Mouse (Mus musculus) MEL (cell line): Measurements from ENCODE around the gene Arr3. TPM values are rescaled to one million over a fixed set of nuclear protein-coding genes. Genes with fewer than 3 reads are reported as not detected.

ENCODE experiments used
- DNase-seq: peaks from one replicate; pipeline ENCODE4 v3.0.0; 2011; ENCODE audit warnings: low read depth, low spot score
- H3K27ac ChIP-seq: 2 replicates; pipeline ENCODE4 v1.5.1; 2012; ENCODE audit warnings: low read depth, mild to moderate bottlenecking, control low read depth, low read length, moderate library complexity; ENCODE audit not compliant: control insufficient read depth
- H3K27me3 ChIP-seq, 2 experiments: fragments of 150-350 bp in 1 of 2; sonication (generic) in 1 of 2; 2 replicates each; pipeline ENCODE4 v1.6.1; 2012; ENCODE audit warnings: low read length in 2 of 2, mild to moderate bottlenecking in 2 of 2, improper control_type of control experiment in 1 of 2, moderate library complexity in 1 of 2; ENCODE audit not compliant: insufficient read depth in 2 of 2, control insufficient read depth in 1 of 2
- H3K36me3 ChIP-seq, 2 experiments: 2 replicates each; pipeline ENCODE4 v1.6.1; 2012 to 2014; ENCODE audit warnings: low read length in 2 of 2, improper control_type of control experiment in 1 of 2, inconsistent platforms in 1 of 2, mild to moderate bottlenecking in 1 of 2; ENCODE audit not compliant: insufficient read depth in 2 of 2, control insufficient read depth in 1 of 2
- H3K4me1 ChIP-seq, 2 experiments: fragments of 150-350 bp in 1 of 2; sonication (generic) in 1 of 2; 2 replicates each; pipeline ENCODE4 v1.6.1; 2012; ENCODE audit warnings: low read length in 2 of 2, improper control_type of control experiment in 1 of 2, mild to moderate bottlenecking in 1 of 2; ENCODE audit not compliant: insufficient read depth in 2 of 2, control insufficient read depth in 1 of 2
- H3K4me3 ChIP-seq, 2 experiments: fragments of 150-350 bp in 1 of 2; sonication (generic) in 1 of 2; 2 replicates each; pipeline ENCODE4 v1.5.1; 2012; ENCODE audit warnings: low read depth in 2 of 2, low read length in 2 of 2, mild to moderate bottlenecking in 2 of 2, moderate library complexity in 2 of 2, control low read depth in 1 of 2, improper control_type of control experiment in 1 of 2; ENCODE audit not compliant: control insufficient read depth in 1 of 2, insufficient read depth in 1 of 2
- H3K79me2 ChIP-seq: 2 replicates; pipeline ENCODE4 v1.6.1; 2012; ENCODE audit warnings: mild to moderate bottlenecking, low read length, moderate library complexity; ENCODE audit not compliant: control insufficient read depth, poor library complexity, insufficient read depth
- H3K9ac ChIP-seq: 2 replicates; pipeline ENCODE4 v1.6.1; 2012; ENCODE audit warnings: low read depth, mild to moderate bottlenecking, control low read depth, low read length, moderate library complexity; ENCODE audit not compliant: control insufficient read depth, poor library complexity, severe bottlenecking
- H3K9me3 ChIP-seq: fragments of 150-350 bp; sonication (generic); replicated peaks from 2 replicates; pipeline ENCODE4 v1.6.1; 2012; ENCODE audit warnings: mild to moderate bottlenecking, low read length, improper control_type of control experiment, moderate library complexity; ENCODE audit not compliant: insufficient read depth
- CHD2 ChIP-seq: IDR thresholded peaks from 2 replicates; pipeline ENCODE4 v1.6.1; 2011; ENCODE audit warnings: low read length, improper control_type of control experiment
- CTCF ChIP-seq, 3 experiments: IDR thresholded peaks in 2 of 3; conservative IDR thresholded peaks in 1 of 3; 2 replicates each; pipeline ENCODE4 v1.5.1; 2011 to 2012; ENCODE audit warnings: low read length in 3 of 3, low read depth in 2 of 3, mild to moderate bottlenecking in 2 of 3, improper control_type of control experiment in 1 of 3, inconsistent platforms in 1 of 3, mixed read lengths in 1 of 3, moderate library complexity in 1 of 3; ENCODE audit not compliant: control insufficient read depth in 1 of 3, insufficient read depth in 1 of 3, poor library complexity in 1 of 3, severe bottlenecking in 1 of 3
- EP300 ChIP-seq, 2 experiments: IDR thresholded peaks; 2 replicates each; pipeline ENCODE4 v1.6.1; 2011; ENCODE audit warnings: improper control_type of control experiment in 2 of 2, low read length in 2 of 2, low read depth in 1 of 2, mild to moderate bottlenecking in 1 of 2
- GABPA ChIP-seq: IDR thresholded peaks from 2 replicates; pipeline ENCODE4 v1.6.1; 2012; ENCODE audit warnings: low read depth, mild to moderate bottlenecking, inconsistent platforms, low read length, improper control_type of control experiment, moderate library complexity
- GATA1 ChIP-seq: IDR thresholded peaks from 2 replicates; pipeline ENCODE4 v1.6.1; 2011; ENCODE audit warnings: low read depth, low read length, improper control_type of control experiment
- MAFK ChIP-seq: IDR thresholded peaks from 2 replicates; pipeline ENCODE4 v1.6.1; 2011; ENCODE audit warnings: low read depth, mild to moderate bottlenecking, low read length, improper control_type of control experiment, borderline replicate concordance
- MAX ChIP-seq: IDR thresholded peaks from 2 replicates; pipeline ENCODE4 v1.6.1; 2011; ENCODE audit warnings: low read length, improper control_type of control experiment
- MEF2A ChIP-seq: IDR thresholded peaks from 2 replicates; pipeline ENCODE4 v1.6.1; 2014; ENCODE audit warnings: low read depth, mild to moderate bottlenecking, inconsistent platforms, low read length, improper control_type of control experiment; ENCODE audit not compliant: poor library complexity, insufficient replicate concordance, severe bottlenecking; ENCODE audit errors: extremely low read depth
- MXI1 ChIP-seq: IDR thresholded peaks from 2 replicates; pipeline ENCODE4 v1.6.1; 2011; ENCODE audit warnings: mild to moderate bottlenecking, low read depth, low read length, improper control_type of control experiment
- MYB ChIP-seq: IDR thresholded peaks from 2 replicates; pipeline ENCODE4 v1.6.1; 2011; ENCODE audit warnings: mild to moderate bottlenecking, low read depth, low read length, improper control_type of control experiment
- MYC ChIP-seq: IDR thresholded peaks from 2 replicates; pipeline ENCODE4 v1.6.1; 2011; ENCODE audit warnings: low read depth, mild to moderate bottlenecking, low read length, improper control_type of control experiment, moderate library complexity
- NELFE ChIP-seq: IDR thresholded peaks from 2 replicates; pipeline ENCODE4 v1.6.1; 2011; ENCODE audit warnings: low read depth, low read length, improper control_type of control experiment
- NRF1 ChIP-seq: IDR thresholded peaks from 2 replicates; pipeline ENCODE4 v1.6.1; 2014; ENCODE audit warnings: low read depth, mild to moderate bottlenecking, inconsistent platforms, low read length, improper control_type of control experiment, moderate library complexity; ENCODE audit not compliant: poor library complexity, insufficient read depth, severe bottlenecking
- POLR2A ChIP-seq, 2 experiments: IDR thresholded peaks; 2 replicates each; pipeline ENCODE4 v1.6.1; 2011 to 2012; ENCODE audit warnings: low read length in 2 of 2, mild to moderate bottlenecking in 2 of 2, control low read depth in 1 of 2, improper control_type of control experiment in 1 of 2, low read depth in 1 of 2, moderate library complexity in 1 of 2; ENCODE audit not compliant: control insufficient read depth in 1 of 2, insufficient read depth in 1 of 2, poor library complexity in 1 of 2
- POLR2AphosphoS2 ChIP-seq: IDR thresholded peaks from 2 replicates; pipeline ENCODE4 v1.6.1; 2011; ENCODE audit warnings: low read length, improper control_type of control experiment
- POLR2AphosphoS5 ChIP-seq: IDR thresholded peaks from 2 replicates; pipeline ENCODE4 v1.6.1; 2012; ENCODE audit warnings: low read depth, borderline replicate concordance, mild to moderate bottlenecking, inconsistent platforms, low read length, moderate library complexity, mixed read lengths
- RCOR1 ChIP-seq: IDR thresholded peaks from 2 replicates; pipeline ENCODE4 v1.6.1; 2012; ENCODE audit warnings: low read depth, mild to moderate bottlenecking, inconsistent platforms, low read length, improper control_type of control experiment
- SMC3 ChIP-seq: IDR thresholded peaks from 2 replicates; pipeline ENCODE4 v1.6.1; 2011; ENCODE audit warnings: low read depth, low read length, improper control_type of control experiment
- TAL1 ChIP-seq: IDR thresholded peaks from 2 replicates; pipeline ENCODE4 v1.6.1; 2012; ENCODE audit warnings: mild to moderate bottlenecking, inconsistent platforms, low read length, moderate library complexity, mixed read lengths
- TCF12 ChIP-seq: IDR thresholded peaks from 2 replicates; pipeline ENCODE4 v1.6.1; 2014; ENCODE audit warnings: low read depth, mild to moderate bottlenecking, inconsistent platforms, low read length, improper control_type of control experiment, moderate library complexity
- UBTF ChIP-seq: IDR thresholded peaks from 2 replicates; pipeline ENCODE4 v1.6.1; 2012; ENCODE audit warnings: low read depth, mild to moderate bottlenecking, inconsistent platforms, low read length, improper control_type of control experiment, moderate library complexity, borderline replicate concordance; ENCODE audit not compliant: insufficient read depth
- USF1 ChIP-seq: IDR thresholded peaks from 2 replicates; pipeline ENCODE4 v1.6.1; 2014; ENCODE audit warnings: low read depth, mild to moderate bottlenecking, inconsistent platforms, low read length, improper control_type of control experiment, moderate library complexity
- USF2 ChIP-seq, 2 experiments: IDR thresholded peaks; 2 replicates each; pipeline ENCODE4 v1.6.1; 2011 to 2012; ENCODE audit warnings: improper control_type of control experiment in 2 of 2, low read length in 2 of 2, borderline replicate concordance in 1 of 2, inconsistent platforms in 1 of 2, low read depth in 1 of 2, mild to moderate bottlenecking in 1 of 2; ENCODE audit not compliant: insufficient read depth in 1 of 2
- ZC3H11A ChIP-seq: IDR thresholded peaks from 2 replicates; pipeline ENCODE4 v1.6.1; 2012; ENCODE audit warnings: low read depth, mild to moderate bottlenecking, inconsistent platforms, low read length, improper control_type of control experiment
- polyA plus RNA-seq, 2 experiments: library from polyadenylated mRNA; stranded (reverse) in 1 of 2; unstranded in 1 of 2; fragments of >175 nt in 1 of 2; fragments of >200 nt in 1 of 2; gene quantifications; 2 replicates each; pipeline versions ENCODE4 v1.2.1 to v1.2.4; 2012; ENCODE audit warnings: low replicate concordance in 2 of 2, low read depth in 1 of 2; ENCODE audit not compliant: insufficient read length in 2 of 2, insufficient read depth in 1 of 2, missing spikeins in 1 of 2
- total RNA-seq: library from RNA; depleted of rRNA; stranded (reverse); fragments of 300-350 nt; gene quantifications from 2 replicates; pipeline ENCODE4 v1.2.3, GENCODE M21; 2012

Gene Arr3
- total and polyA plus RNA-seq, 3 experiments, result not detected

DNA sequence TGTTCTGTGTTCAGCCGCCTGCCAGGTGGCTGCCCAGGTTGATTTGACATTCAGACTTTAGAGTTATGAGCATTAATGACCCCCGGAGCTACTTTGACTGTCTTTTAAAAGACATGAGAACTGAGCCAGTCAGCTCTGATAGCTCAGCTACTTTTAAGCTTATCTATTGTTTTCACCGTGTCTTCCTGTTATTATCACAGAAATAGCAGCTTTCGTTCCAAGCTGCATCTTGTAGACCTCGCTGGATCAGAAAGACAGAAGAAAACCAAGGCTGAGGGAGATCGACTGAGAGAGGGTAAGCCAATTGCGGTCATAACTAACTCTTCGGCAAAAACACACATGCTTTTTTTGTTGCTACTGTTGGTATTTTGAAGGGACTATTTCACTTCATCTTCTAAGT is 33.2 kb downstream of the Arr3 start:
- DNase-seq, result peak; percentile 36
- Histone ChIP-seq H3K9ac (no peak overlapping the region), H3K4me3 (no peak overlapping the region), H3K79me2 (no peaks in the 10 kb centered on the region), H3K4me1 (peaks cover 4 to 10% of the 10 kb centered on the region in 2 experiments; a peak in 3 of 4 replicates), H3K27me3 (no peaks in the 10 kb centered on the region), H3K27ac (no peak overlapping the region), H3K9me3 (no peaks in the 10 kb centered on the region), H3K36me3 (peaks cover 2 to 13% of the 10 kb centered on the region in 2 experiments)
- TF ChIP-seq MYC (no peak), POLR2A (IDR thresholded peaks at IDR 0.05; ENCODE audit: control insufficient read depth in 1 of 2, insufficient read depth in 1 of 2, low read depth in 1 of 2, low read length in 2 of 2, poor library complexity in 1 of 2) (no peak), GATA1 (peak; percentile 60), ZC3H11A (no peak), EP300 (IDR thresholded peaks at IDR 0.05; ENCODE audit: low read depth in 1 of 2, low read length in 2 of 2) (peak; percentile 7 to 38; a peak in 2 of 4 replicates), NRF1 (no peak), TCF12 (peak; percentile 56; the same call in 1 of the 2 replicates), TAL1 (peak; percentile 26)

DNA sequence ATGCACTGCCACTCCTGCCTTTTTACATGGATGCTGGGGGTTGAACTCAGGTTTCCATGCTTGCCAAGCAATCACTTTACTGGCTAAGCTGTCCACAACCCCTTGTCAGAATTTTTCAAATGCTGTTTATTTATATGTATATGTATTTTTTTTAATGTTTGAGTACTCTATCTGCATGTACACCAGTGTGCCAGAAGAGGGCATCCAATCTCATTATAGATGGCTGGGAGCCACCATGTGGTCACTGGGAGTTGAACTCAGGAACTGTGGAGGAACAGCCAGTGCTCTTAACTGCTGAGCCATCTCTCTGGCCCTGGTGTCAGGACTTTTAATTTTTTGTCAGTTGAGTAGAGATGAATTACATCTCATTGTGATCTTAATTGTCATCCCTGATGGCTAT is 47.6 kb downstream of the Arr3 start:
- TF ChIP-seq NELFE, result no peak
- peak in 2 of 3 experiments; percentile 4 to 47; a peak in 2 of 6 replicates for TF ChIP-seq CTCF (IDR thresholded peaks at IDR 0.05 in 2 of 3, conservative IDR thresholded peaks at IDR 0.05 in 1 of 3; ENCODE audit: control insufficient read depth in 1 of 3, insufficient read depth in 1 of 3, low read depth in 2 of 3, low read length in 3 of 3, poor library complexity in 1 of 3, severe bottlenecking in 1 of 3)
- TF ChIP-seq SMC3, result peak; percentile 19; the same call in 1 of the 2 replicates
- Histone ChIP-seq H3K27me3 (no peaks in the 10 kb centered on the region), H3K4me3 (no peak overlapping the region), H3K9ac (no peak overlapping the region), H3K4me1 (peaks cover 0 to 2% of the 10 kb centered on the region in 2 experiments; a peak in 1 of 4 replicates), H3K9me3 (no peaks in the 10 kb centered on the region), H3K27ac (no peak overlapping the region), H3K79me2 (no peaks in the 10 kb centered on the region; the same call in 1 of the 2 replicates), H3K36me3 (peaks cover 1 to 2% of the 10 kb centered on the region in 2 experiments; a peak in 2 of 4 replicates)
- peak; percentile 24 for DNase-seq

DNA sequence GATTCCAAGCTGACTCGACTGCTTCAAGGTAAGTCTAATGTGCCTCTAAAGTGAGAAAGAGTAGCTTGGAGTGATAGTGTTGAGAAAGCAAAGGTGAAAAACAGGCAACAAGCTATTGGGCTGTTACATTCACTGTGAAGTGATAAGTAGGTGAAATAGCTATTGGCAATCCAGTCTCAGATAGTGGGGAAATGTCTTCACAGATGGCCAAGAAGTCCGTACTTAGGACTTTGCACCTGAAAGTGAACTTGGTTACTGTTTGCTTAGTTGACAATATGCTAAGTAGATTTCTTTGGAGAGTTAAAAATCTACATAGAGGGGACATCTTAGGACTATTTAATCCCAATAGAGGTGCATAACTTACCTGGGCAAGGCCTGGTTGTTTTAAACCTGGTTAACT is 59.5 kb downstream of the Arr3 start:
- H3K36me3 ChIP-seq, result peaks cover 0 to 3% of the 10 kb centered on the region in 2 experiments; a peak in 1 of 4 replicates
- H3K4me1 ChIP-seq, result no peaks in the 10 kb centered on the region
- TF ChIP-seq USF1 (no peak), MEF2A (no peak), CTCF (IDR thresholded peaks at IDR 0.05 in 2 of 3, conservative IDR thresholded peaks at IDR 0.05 in 1 of 3; ENCODE audit: control insufficient read depth in 1 of 3, insufficient read depth in 1 of 3, low read depth in 2 of 3, low read length in 3 of 3, poor library complexity in 1 of 3, severe bottlenecking in 1 of 3) (no peak), ZC3H11A (no peak), CHD2 (no peak), GATA1 (no peak), TCF12 (no peak), MXI1 (no peak), EP300 (IDR thresholded peaks at IDR 0.05; ENCODE audit: low read depth in 1 of 2, low read length in 2 of 2) (no peak), USF2 (IDR thresholded peaks at IDR 0.05; ENCODE audit: borderline replicate concordance in 1 of 2, insufficient read depth in 1 of 2, low read depth in 1 of 2, low read length in 2 of 2) (no peak), RCOR1 (no peak), POLR2AphosphoS2 (no peak), POLR2AphosphoS5 (no peak), MAX (no peak), MAFK (no peak), UBTF (no peak), GABPA (no peak), MYB (no peak)
- H3K9me3 ChIP-seq, result no peaks in the 10 kb centered on the region
- H3K27ac ChIP-seq, result no peak overlapping the region
- DNase-seq, result no peak
- no peaks in the 10 kb centered on the region for H3K27me3 ChIP-seq
- H3K79me2 ChIP-seq, result no peaks in the 10 kb centered on the region
- H3K9ac ChIP-seq, result no peak overlapping the region
- H3K4me3 ChIP-seq, result no peak overlapping the region
